Mouse (Mus musculus) stomach, postnatal 0 days (tissue): ENCODE measurements at regions not wholly inside any gene's neighbourhood (a gene's known extent, or its start where the extent isn't known, plus 50 kb on each side); places are given as distances from the start of the nearest gene placed in this dataset.

ENCODE experiments used
- CTCF ChIP-seq: IDR thresholded peaks from 2 replicates; pipeline ENCODE4 v1.5.1; 2016; ENCODE audit warnings: antibody characterized with exemption, low read depth, mild to moderate bottlenecking, moderate library complexity
- EP300 ChIP-seq: optimal IDR thresholded peaks from 2 replicates; pipeline ENCODE3; 2016; ENCODE audit warnings: antibody characterized with exemption

DNA sequence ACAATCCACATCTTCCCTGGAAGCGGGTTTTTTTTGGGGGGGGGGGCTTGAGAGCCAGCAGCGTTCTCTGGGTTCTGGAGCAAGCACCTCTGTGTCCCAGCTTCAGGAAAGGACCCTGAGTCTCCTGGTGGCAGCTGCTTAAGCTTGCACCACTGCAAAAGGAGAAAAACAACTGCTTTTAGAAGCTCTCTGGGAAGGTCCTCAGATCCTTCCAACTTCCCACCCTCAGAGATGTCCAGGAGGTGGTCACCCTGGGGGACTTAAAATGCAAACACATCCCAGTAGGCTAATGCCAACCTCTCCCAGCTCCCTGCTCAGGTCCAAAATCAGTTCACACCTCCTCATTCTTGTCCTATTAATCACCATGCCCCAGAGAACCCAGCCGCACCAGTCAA lies 153.7 kb downstream of the Cdc5l start:
- no peak for TF ChIP-seq CTCF
- TF ChIP-seq EP300, result no peak
